Mouse (Mus musculus): ENCODE data around the gene 0610037L13Rik.
A peak's percentile ranks its signal among the peaks of the same experiment; 100 is the strongest.

The 0610037L13Rik gene

DNA sequence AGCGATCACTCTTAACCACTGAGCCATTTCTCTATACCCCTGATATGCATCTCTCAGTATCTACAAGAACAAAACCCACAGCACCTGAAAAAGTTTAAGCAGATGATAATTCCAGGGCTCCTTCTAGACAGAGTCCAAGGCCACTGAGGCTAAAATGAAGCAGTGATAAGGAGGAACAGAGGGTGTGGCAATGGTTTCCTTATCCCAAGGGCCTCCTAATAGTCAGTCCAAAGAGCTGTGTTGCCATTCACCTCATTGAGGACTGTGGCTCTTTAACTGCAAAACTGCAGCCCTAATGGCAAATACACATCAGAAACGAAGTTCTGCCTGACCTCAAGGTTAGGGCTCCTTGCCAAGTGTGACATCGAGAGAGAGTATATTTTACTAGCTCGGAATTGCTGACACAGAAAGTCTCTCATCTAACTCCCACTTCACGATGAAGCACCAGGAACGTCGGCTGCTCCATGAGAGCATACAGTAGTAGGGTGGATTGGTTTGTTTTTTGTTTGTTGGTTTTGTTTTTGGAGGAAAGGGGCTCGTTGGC is 31.6 kb downstream of the 0610037L13Rik start:
- DNase-seq: no peak

DNA sequence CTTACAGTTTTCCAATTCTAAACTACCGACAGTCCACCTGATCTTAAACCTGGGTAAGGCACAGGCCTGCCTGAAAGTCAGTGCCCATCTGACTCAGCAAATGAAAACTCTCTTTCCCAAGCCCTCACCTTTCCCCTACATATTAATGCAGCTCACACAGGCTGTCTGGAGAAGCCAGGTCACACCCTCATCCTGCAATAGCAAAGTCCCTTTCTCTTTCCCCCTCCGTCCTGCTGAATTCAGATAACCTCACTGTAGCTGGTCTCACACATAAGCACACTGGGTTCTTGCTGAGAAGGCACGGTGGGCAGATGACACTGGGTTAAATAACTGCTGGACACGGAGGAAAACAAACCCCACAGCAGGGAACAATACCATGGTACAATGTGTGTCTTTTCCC is 32.3 kb downstream of the 0610037L13Rik start:
- DNase-seq: no peak

DNA sequence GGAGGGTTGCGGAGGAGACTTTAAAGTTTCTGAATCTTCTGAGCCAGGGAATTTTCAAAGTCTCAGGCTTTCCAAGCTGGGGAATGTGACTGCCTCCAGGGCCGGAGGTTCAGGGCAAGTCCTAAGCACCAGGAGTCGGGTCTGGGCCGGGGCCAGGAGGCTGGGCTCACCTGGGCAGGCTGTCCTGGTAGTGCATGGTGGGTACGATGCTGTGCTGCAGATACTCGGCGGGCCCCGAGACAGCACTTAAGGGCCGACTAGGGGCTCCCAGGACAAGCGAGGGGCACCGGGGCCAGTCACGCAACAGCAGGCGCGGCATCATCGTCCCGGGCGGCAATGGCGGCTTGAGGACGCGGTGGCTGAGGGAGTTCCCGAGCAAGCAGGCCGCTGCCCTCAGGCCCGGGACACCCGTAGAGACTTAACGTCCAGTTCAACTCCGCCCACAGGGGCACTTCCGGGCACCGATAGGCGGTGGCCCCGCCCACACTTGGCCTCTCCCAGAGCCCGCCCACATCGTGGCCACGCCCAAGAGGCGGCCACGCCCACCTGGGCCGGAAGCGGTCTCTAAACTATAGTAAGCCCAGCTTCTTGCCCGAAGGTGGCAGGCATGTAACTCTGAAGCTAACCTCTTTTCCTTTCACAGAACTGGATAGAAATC is 33.7 kb downstream of the 0610037L13Rik start, which contains the start of gene Cpt2:
Cpt2 (minus strand) TSS at position 466 of the 658 bp plus-strand sequence.
- peak; percentile 79 for DNase-seq

DNA sequence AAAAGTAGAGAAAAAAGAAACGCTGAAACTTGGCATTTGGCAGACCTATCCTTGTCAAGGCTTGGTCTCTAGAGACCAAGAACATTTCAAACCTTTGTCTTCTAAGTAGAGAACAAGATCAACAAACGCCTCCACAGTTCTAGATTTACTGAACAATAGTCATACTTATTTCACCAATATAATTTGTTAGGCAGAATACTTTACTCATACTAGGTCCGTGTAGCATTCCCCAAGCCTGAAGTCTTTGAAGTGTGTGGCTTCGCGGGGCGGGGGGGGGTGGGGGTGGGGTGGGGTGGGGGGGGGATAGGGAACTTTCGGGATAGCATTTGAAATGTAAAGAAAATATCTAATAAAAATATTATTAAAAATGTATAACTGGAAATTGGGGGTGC is 34.2 kb downstream of the 0610037L13Rik start:
- DNase-seq: no peak

DNA sequence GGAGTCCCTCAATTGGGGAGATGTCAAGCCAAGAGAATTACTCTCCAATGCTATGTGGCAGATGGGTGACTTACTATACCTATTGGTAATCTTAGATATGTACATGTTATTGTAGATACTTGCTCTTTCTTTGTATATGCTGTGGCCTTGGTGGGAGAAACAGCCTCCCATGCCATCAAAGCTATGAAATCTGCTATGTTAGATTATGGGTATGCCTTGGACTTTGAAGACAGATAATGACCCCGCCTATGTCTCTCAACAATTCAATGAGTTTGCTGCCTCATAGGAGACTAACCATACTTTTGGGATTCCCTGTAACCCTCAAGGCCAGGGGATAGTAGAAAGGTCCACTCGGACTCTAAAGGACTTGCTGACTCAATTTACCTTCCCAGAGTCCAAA is 38.7 kb downstream of the 0610037L13Rik start:
- DNase-seq: no peak

DNA sequence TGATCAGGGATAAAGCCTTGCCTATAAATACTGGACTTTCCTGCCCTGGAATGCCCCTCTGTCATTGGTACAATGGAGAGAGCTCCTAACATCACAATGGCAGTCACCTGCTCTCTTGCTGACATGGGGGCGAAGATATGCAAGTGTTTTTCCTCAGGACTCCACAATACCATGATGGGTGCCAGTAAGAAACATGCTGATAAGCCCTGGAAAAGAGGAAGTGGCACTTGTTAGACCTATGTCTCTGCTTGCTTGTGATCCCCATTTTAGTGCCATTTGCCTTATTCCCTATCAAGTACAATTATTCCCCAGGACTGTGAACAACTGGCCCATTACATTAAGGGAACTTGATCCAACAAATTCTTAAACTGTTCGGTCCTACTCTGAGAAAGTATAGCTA is 39.1 kb downstream of the 0610037L13Rik start:
- DNase-seq: no peak

DNA sequence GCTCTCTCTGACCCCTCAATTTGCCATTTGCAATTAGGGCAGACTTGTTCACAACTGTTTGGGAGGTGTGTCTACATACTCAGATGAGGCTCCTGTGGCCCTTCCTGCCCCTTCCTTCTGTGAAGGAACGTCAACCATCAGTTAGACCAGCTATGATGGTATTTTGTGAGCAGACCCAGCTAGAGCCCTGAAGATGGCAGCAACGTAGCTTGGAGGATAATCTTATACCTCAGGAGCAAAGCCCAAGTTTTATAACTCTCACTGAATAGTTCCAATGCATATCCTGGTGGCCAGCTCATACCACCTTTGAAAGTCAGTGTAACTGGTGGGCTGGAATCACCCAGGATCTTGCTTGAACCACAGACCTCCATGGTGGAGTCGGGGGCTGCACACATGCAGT is 41.8 kb downstream of the 0610037L13Rik start:
- no peak for DNase-seq

DNA sequence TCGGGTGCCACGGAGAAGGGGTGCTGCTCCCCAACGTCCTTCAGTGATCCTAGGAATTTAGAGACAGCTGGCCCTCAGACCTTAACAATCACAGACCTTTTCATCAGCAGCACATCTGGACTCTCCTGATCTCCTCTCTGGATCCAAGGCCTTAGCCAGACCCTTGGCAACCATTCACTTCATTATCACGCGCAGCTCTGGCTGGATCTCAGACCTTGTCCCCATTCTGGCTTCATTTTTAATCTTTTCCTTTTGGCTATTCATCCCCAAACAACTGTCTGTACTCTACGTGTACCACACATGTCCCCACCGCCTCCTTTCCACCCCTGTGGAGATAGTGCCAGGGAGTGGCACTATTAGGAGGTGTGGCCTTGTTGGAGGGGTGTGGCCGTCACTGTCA is 43.6 kb downstream of the 0610037L13Rik start:
- no peak for DNase-seq

DNA sequence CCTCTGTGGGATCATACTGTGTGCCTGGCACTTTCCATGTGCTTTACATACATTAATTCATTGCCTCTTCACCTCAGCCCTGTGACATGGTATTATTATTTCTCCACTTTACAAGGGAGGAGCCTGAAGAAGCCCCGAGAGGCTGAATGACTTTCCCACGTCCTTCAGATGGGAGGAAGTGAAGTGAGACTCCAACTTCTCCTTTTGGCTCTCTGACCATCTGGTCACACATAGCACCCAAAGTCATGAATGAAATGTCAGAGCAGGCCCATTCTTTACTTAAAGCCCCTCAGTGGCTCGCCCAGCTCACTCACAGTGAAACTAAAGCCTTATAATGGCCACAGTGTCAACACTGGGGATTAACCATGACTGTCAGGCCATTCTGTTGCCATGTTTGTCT is 45.6 kb downstream of the 0610037L13Rik start:
- DNase-seq: no peak

DNA sequence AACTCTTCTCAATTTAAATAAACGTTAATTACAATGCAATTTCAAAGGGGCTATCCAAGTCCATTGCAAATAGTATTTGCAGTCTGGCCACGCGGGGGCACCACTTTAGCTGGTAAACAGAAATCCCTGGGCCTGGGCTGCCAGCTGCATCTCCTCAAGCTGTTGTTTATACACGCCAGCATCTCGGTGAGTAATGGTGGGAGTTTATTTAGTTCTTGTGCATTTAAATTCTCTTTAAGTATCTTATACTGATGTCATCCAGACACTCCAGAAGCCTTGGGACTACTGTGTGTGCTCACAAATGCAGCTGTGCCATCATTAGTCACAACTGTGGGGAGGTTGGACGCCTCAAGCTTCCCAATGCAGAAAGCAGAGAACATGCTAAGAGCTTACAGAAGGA is 47.7 kb downstream of the 0610037L13Rik start:
- DNase-seq: peak; percentile 82

DNA sequence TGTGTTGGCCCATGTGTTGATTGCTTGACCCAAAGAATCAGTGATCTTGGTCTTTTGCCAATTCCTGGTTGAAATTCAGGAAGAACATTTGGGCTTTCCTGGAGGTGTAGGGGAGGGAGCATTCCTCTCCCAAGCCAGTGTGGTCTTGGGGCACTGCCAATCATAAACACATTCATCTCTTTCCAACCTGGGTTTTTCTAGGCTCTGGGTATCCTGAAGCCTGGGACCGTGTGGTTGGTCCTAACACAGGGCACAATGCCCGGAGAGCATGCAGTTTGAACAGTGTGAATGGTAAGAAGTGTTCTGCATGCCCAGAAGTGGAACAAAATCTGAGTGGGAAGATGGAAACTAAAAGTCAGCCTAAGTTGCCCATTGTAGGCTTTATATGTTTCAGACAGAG is 48.5 kb downstream of the 0610037L13Rik start:
- no peak for DNase-seq

DNA sequence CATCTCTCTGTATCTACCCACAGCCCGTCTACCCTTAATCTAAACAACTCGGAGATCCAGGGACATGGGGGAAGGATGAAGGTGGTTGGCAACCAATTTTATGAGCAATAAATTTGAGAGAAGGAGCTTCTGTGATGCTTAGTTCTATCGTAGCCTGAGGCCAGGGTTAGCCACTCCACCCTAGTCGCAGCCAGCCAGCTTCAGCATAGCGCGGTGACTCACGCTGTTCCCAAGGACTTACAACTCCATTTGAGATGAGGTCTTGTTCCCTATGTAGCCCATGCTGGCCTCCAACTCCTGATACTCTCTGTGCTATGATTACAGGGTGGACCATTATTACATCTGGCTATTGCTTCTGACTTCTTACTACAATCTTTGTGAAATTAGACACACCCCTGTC is 53.1 kb downstream of the 0610037L13Rik start:
- DNase-seq: no peak

DNA sequence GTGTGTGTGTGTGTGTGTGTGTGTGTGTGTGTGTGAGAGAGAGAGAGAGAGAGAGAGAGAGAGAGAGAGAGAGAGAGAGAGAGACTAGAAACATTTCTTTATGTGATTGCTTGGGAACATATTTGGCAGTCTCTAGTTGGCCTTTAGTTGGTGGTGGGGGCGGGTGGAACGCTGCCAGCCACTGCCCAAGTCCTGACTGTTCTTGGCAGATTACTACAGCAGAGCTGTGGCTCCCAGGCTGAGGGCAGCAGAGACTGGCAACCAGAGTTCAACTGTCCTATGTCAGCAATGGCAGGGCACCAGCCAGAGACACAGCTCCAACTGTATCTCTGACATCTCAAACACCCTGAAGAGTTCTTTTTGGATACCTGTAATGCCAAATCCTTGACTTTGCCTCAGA is 54.5 kb downstream of the 0610037L13Rik start:
- no peak for DNase-seq

Data from right cerebral cortex, postnatal 14 days (tissue).